Mouse (Mus musculus) T-helper 17 cell (primary cell): ENCODE measurements around the gene Mpeg1.

ENCODE experiments used
- in situ Hi-C, 2 experiments: fragments of 300-600 bp; cut with MboI, MseI; formaldehyde crosslinking; loops; 1 replicate in 1 of 2; 2 replicates in 1 of 2; pipeline ENCODE4 v1.15.1; 2025; ENCODE audit warnings: high pct_unique_total_duplicates in 2 of 2

The Mpeg1 gene

DNA sequence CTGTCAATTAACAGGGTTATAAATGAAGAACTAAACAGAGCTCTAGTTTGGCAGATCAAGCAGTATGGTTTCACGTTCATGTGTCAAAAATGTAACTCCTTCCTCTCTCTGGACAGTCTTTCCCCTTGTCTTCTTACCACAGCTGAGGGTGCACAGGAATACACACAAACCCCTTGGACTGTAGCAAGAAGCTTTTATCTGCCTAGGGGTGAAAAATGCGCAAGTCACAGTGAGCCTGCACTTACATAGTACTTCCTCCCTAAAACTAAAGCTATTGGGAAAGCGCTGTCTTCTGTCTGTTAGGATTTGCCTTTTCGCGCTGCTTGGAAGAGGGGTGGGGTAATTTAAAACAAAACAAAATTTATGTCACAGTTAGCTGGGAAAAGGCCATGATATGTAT is 3.5 kb downstream of the Mpeg1 start:
- in situ Hi-C loops: loop anchor here (5.0 to 25.0 kb wide), 2 partner anchors 38 to 1577 kb away; partner anchors contain the start of genes Dtx4 (in 2 of the 2), Prpf19 (in 1 of the 2) and Tmem109 (in 1 of the 2)

DNA sequence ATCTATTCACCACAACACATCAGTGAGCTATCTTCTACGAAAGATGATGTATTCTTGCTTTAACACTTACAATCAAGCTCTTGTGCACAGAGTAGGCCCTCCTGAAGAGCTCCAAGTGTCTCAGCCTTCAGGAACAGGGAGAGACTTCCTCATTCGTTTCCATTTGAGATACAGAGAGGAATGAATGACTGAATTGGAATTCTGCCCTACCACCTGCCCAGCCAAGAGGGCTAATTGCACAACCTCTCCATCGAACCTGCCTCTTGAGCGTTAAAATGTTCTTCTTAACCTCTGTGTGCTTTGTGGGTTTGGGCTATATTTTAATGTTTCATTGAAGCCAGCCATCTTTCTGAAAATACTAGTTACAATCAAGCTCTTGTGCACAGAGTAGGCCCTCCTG is 4.1 kb downstream of the Mpeg1 start:
- in situ Hi-C loops: loop anchor here (5.0 to 25.0 kb wide), 2 partner anchors 38 to 1577 kb away; partner anchors contain the start of genes Dtx4 (in 2 of the 2), Prpf19 (in 1 of the 2) and Tmem109 (in 1 of the 2)

DNA sequence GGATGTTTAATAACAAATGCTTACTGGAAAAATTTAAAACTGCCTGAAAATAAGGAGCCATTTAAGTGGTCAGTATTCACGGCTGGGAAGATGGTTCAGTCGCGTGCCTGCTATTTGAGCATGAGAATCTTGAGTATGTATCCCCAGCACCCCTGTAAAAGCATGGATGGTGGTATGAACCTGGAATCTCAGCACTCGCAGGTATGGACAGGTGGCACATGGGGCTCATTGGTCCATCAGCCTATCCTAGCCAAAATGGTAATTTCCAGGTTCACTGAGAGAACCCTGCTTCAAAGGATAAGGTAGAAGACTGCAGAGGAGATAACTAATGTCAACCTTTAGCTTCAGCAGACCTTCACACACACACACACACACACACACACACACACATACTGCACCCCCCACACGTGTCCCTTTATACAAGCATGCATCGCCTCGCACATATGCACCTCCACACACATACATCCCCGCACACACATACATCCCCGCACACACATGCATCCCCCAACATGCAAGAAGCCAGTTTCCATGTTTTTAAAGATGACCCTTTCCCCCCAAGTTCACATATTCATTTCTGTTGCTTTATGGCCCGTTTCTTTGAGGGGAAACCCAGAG is 5.1 kb downstream of the Mpeg1 start:
- in situ Hi-C loops: loop anchor here in 1 of 2 experiments (25.0 kb wide), 1 partner anchor 1578 kb away; the partner anchor contains the start of genes Prpf19 and Tmem109

DNA sequence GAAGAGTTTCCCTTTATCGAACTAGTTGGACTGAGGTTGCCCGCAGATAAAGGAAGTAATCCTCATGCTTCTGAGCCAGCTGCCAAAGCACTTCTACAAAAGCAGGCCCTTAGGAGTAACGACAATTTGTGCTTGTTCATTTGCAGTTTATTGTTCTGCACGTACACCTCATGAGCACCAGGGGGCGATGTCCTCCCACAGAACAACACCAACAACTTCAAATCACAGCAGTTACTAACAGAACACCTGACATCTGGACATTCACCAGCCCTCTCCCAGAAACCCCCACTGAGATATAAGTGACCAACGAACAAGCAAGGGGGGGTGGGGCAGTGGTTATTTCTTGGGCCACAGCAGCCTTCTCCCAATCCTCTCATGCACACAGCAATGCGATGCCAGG is 5.6 kb downstream of the Mpeg1 start:
- in situ Hi-C loops: loop anchor here in 1 of 2 experiments (25.0 kb wide), 1 partner anchor 1579 kb away; the partner anchor contains the start of genes Prpf19 and Tmem109

GRCm38 (mm10) chr19:12467436-12467835 is 6.9 kb downstream of the Mpeg1 start:
- in situ Hi-C loops: loop anchor here in 1 of 2 experiments (25.0 kb wide), 1 partner anchor 1580 kb away; the partner anchor contains the start of genes Prpf19 and Tmem109

DNA sequence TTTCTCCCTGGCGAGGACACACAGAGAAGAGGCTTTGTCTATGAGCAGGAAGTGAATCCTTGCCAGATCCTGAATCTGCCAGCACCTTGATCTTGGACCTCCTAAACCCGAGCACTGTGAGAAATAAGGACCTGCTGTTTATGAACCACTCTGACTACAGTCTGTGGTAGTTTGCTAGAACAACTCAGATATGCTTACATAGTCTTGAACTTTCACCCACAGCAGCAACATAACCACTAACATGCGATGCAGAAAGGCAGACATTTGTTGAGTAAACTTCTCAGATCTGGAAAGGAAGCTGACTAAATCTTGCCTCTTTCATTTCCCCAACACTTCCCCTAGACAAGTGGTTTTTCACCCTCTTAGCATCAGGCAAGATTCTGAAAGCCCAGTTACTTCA is 11.3 kb downstream of the Mpeg1 start:
- in situ Hi-C loops: loop anchor here (5.0 to 25.0 kb wide), 3 partner anchors 100 to 1585 kb away; partner anchors contain the start of genes Prpf19 (in 1 of the 2) and Tmem109 (in 1 of the 2)

GRCm38 (mm10) chr19:12472381-12472976 is 11.9 kb downstream of the Mpeg1 start:
- in situ Hi-C loops: loop anchor here (5.0 to 25.0 kb wide), 3 partner anchors 100 to 1585 kb away; partner anchors contain the start of genes Prpf19 (in 1 of the 2) and Tmem109 (in 1 of the 2)

DNA sequence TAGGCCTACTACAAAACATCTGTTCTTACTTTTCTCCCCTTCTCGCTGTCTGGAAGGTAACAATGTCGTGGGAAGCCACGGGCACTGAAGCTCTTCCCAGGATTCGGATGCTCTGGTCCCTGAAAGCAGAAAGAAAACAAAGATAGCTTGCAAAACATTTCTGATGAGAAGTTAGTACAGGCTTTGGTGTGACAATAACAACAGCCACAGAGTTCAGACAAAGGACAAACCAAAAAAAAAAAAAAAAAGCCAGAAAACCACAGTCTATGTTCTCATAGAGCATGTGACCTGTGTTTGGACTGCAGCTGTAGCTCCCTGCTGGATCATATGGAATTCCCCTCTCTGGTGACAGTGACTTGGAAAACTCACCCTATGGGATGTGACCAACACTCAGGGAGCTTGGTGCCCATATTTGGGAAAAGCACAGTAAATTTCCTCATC is 12.6 kb downstream of the Mpeg1 start:
- in situ Hi-C loops: loop anchor here (5.0 to 25.0 kb wide), 3 partner anchors 99 to 1586 kb away; partner anchors contain the start of genes Prpf19 (in 1 of the 2) and Tmem109 (in 1 of the 2)

- in situ Hi-C loops: loop anchor here (5.0 to 25.0 kb wide), 3 partner anchors 98 to 1587 kb away; partner anchors contain the start of genes Prpf19 (in 1 of the 2) and Tmem109 (in 1 of the 2)
These were observed 13.4 kb downstream of the Mpeg1 start for GRCm38 (mm10) chr19:12473951-12474350.

DNA sequence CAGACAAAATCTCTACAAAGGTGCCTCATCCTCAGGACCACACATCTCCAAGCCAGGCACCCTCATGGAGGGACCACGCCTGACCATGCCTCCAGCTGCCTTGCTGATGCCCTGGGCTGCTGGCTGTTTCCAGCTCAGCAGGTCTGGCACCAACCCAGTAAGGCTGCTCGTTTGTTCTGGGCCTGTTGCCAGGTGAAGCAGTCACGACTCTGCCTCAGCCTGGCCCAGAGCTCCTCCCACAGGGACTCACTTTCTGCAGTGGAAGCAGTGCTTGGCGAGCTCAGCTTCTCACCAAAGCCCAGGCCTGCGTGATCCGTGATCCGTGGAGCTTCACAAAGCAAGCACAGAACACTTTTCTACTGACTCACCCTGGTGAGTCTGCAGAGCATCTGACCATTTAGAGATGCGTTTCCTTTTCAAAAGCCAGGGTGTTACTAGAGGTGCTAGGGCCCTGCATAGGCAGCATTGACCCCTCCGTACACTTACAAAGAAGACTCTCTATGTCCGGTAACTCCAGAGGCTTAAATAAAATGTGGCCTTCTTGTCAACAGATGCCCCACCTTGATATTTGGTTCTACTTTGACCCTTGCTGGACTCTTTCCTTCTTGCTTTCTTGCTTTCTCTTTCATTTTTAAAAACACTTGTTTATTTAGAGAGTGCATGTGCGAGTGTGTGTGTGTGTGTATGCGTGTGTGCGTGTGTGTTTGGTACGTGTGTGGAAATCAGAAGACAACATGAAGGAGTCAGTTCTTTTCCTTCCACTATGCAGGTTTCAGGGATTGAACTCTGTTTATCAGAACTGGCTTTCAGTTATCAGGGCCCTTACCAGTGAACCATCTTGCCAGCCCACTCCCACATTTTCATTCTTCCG is 15.0 kb downstream of the Mpeg1 start:
- in situ Hi-C loops: loop anchor here in 1 of 2 experiments (10.0 kb wide), 1 partner anchor 461 kb away; no protein-coding TSS in a partner anchor

GRCm38 (mm10) chr19:12476721-12477270 is 16.2 kb downstream of the Mpeg1 start:
- in situ Hi-C loops: loop anchor here in 1 of 2 experiments (10.0 kb wide), 1 partner anchor 462 kb away; no protein-coding TSS in a partner anchor

DNA sequence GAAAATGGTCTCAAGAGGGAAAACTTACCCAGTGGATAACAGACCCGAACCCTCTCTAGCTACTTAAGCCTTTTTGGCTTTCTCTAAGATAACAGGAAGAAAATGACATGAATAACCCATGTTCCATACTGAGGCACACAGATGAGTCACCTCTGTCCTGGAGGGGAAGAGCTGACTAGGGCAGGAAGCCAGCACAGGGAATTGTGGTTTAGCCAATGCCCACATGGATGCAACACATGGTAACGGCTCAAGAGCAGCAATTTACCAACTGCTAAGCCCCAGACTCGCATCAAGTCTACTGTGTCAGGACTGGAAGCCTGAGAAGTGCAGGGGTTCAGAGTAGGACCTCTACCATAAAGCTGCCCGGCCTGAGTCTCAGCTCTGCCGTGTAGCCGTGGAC is 17.8 kb downstream of the Mpeg1 start:
- in situ Hi-C loops: loop anchor here in 1 of 2 experiments (10.0 kb wide), 1 partner anchor 464 kb away; no protein-coding TSS in a partner anchor

- in situ Hi-C loops: no loop called here
These were observed 23.2 kb downstream of the Mpeg1 start for GRCm38 (mm10) chr19:12483782-12484181.

DNA sequence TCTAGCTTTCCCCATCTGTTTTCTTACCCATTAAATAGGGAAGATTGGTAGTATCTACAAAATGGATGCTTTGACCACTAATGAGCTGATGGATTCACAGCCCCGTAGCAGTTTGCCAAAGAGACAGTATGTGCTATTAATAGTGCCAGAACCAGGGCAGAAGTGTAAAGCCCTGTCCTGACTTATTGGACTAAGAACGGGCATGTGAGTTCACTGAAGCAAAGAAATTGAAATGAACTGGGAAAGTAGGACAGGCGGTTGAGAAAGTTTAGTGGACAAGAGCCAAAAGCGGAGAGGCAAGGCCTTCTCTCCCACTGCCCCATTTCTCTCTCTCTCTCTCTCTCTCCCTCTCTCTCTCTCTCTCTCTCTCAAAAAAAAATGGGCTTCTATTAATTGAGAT is 23.6 kb downstream of the Mpeg1 start:
- in situ Hi-C loops: no loop called here

DNA sequence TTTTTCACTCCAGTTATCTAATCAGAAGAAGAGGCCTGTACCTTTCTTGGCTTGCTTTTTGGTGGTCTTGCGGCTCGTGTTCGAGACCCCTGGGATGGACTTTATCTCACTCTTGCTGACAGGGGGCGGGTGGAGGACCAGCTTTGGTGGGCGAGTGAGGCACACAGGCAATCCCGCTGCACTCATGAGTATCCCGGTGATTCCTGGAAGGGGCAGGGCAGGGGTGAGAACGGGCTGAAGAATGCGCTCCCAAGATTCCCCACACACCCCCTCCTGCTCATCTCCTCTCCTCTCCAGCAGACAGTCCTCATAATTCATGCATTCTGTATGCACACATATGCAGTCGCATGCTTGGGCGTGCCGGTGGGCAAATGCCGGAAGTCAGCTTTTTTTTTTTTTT is 24.6 kb downstream of the Mpeg1 start:
- in situ Hi-C loops: no loop called here

DNA sequence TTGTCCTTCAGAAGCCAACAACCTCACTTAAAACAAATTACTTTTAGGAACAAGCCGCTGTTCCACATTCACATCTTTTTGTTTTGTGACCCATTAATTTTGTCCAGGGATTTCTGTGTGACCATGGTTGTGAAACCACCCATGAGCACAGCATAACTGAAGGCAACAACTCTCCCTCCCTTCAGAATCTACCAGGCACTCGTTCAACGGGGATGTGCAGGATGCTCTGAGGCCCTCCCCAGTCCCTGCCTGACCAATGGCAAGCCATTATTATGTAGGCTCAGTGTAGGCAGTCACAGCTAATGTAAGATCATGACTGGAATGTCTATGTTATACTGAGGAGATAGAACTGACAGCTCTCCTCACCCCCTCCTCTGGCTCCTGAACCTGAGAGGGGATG is 25.1 kb downstream of the Mpeg1 start:
- in situ Hi-C loops: no loop called here

GRCm38 (mm10) chr19:12486875-12487274 is 26.3 kb downstream of the Mpeg1 start:
- in situ Hi-C loops: no loop called here

DNA sequence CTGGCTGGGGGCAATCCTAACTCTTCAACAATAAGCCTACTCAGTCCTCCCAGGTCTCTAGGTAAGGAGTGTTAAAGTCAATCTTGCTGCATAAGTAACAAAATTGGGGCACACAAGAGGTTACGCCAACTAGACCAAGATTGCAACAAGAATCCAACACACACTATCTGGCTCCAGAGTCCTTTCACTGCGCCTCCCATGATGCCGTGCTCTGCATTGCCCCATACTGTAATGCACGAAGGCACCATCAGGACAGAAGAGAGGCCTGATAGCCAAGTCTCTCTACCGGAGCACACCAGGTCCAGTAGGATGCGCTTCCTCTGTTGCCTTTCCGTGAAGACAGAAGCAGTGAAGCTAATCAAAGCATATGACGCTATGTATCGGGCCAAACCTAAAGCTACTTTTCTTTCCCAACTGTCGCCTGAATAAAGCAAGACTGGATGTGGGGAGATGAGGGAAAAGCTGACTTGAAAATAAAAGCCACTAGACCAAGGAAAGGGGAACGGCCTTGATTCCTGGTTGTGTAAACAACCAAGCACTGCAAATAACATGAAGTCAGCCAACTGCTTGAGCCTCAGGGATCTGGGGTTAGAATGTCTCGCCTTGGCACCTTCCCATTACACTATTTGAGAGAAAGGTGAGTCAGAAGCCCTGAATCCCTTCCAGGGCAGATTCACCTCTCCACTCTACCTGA is 27.1 kb downstream of the Mpeg1 start:
- in situ Hi-C loops: no loop called here

GRCm38 (mm10) chr19:12488205-12488966 is 27.8 kb downstream of the Mpeg1 start:
- in situ Hi-C loops: no loop called here
